Mouse (Mus musculus) midbrain, postnatal 0 days (tissue): Measurements from ENCODE around the gene Mrps36. TPM values are rescaled to one million over a fixed set of nuclear protein-coding genes. Genes with fewer than 3 reads are reported as not detected.

ENCODE experiments used
- ATAC-seq: fragments of 200-750 bp; cut with Nextera tagmentation; 2 replicates; pipeline ENCODE4 v1.8.0; 2017; ENCODE audit warnings: moderate number of reproducible peaks, mild to moderate bottlenecking, moderate TSS enrichment, moderate library complexity; ENCODE audit not compliant: low FRiP score
- DNase-seq: peaks from one replicate; pipeline ENCODE4 v3.0.0-alpha.2; 2015; ENCODE audit warnings: low spot score
- H3K27ac ChIP-seq: fragments of 300-500 bp; sonication (generic); 2 replicates; pipeline ENCODE4 v1.5.1; 2014; ENCODE audit warnings: low read depth, mild to moderate bottlenecking, low read length, mixed read lengths
- H3K27me3 ChIP-seq: fragments of 300-500 bp; sonication (generic); 2 replicates; pipeline ENCODE4 v1.6.1; 2014; ENCODE audit warnings: low read length, control low read depth, mixed read lengths; ENCODE audit not compliant: insufficient read depth
- H3K36me3 ChIP-seq: fragments of 300-500 bp; sonication (generic); 2 replicates; pipeline ENCODE4 v1.6.1; 2014; ENCODE audit warnings: low read length, control low read depth, mixed read lengths; ENCODE audit not compliant: insufficient read depth
- H3K4me1 ChIP-seq: fragments of 300-500 bp; sonication (generic); 2 replicates; pipeline ENCODE4 v1.6.1; 2014; ENCODE audit warnings: mild to moderate bottlenecking, control low read depth, antibody characterized with exemption, low read length, mixed read lengths; ENCODE audit not compliant: insufficient read depth
- H3K4me2 ChIP-seq: fragments of 300-500 bp; sonication (generic); 2 replicates; pipeline ENCODE4 v1.6.1; 2014; ENCODE audit warnings: low read depth, mild to moderate bottlenecking, low read length, mixed read lengths; ENCODE audit not compliant: poor library complexity, severe bottlenecking
- H3K4me3 ChIP-seq: fragments of 300-500 bp; sonication (generic); 2 replicates; pipeline ENCODE4 v1.5.1; 2014; ENCODE audit warnings: low read depth, mild to moderate bottlenecking, low read length, moderate library complexity
- H3K9ac ChIP-seq: fragments of 300-500 bp; sonication (generic); replicated peaks from 2 replicates; pipeline ENCODE4 v1.6.1; 2014; ENCODE audit warnings: mild to moderate bottlenecking, low read length, moderate library complexity, mixed read lengths; ENCODE audit not compliant: poor library complexity, severe bottlenecking
- H3K9me3 ChIP-seq: fragments of 300-500 bp; sonication (generic); 2 replicates; pipeline ENCODE4 v1.6.1; 2016; ENCODE audit warnings: low read length, control low read depth
- CTCF ChIP-seq: IDR thresholded peaks from 2 replicates; pipeline ENCODE4 v1.5.1; 2016; ENCODE audit warnings: antibody characterized with exemption, mild to moderate bottlenecking
- WGBS: fragments of 180-500 bp; shearing (Covaris S2); extraction: QIAGEN DNeasy Blood & Tissue Kit; methylation state at CpG from one replicate; pipeline ENCODE4 v1.1.7; 2014; 5-methylcytosine and 5-hydroxymethylcytosine counted together
- polyA plus RNA-seq: library from polyadenylated mRNA; unstranded; fragments of >200 nt; fragmentation: Nextera tagmentation; extraction: Ambion mirVana; gene quantifications from 2 replicates; pipeline ENCODE4 v1.2.1, GENCODE M21; 2015
- total RNA-seq: library from RNA; depleted of rRNA; stranded (reverse); fragments of >200 nt; gene quantifications from 2 replicates; pipeline ENCODE4 v1.2.3, GENCODE M21; 2014

Mrps36 gene
- total and polyA plus RNA-seq, 2 experiments from 2014 or later, result 25.9 to 163 TPM

GRCm38 (mm10) chr13:100755329-100755728 is 10.9 kb upstream of the Mrps36 start:
- WGBS, result 95% methylated on average over 2 of the region's 2 CpGs

GRCm38 (mm10) chr13:100754186-100754585 is 9.7 kb upstream of the Mrps36 start:
- Histone ChIP-seq H3K27me3 (no peaks in the 10 kb centered on the region), H3K9ac (no peak overlapping the region), H3K9me3 (no peaks in the 10 kb centered on the region), H3K27ac (no peak overlapping the region), H3K4me2 (no peak overlapping the region), H3K4me1 (no peaks in the 10 kb centered on the region), H3K36me3 (no peaks in the 10 kb centered on the region), H3K4me3 (no peak overlapping the region)
- no peak for TF ChIP-seq CTCF
- no peak for ATAC-seq
- DNase-seq, result no peak
- WGBS, result 66% methylated on average over 4 of the region's 4 CpGs

More at GRCm38 (mm10) chr13:100755329-100755728, 10.9 kb upstream of the Mrps36 start:
- Histone ChIP-seq H3K27ac (no peak overlapping the region), H3K27me3 (no peaks in the 10 kb centered on the region), H3K4me2 (no peak overlapping the region), H3K36me3 (no peaks in the 10 kb centered on the region), H3K4me3 (no peak overlapping the region), H3K4me1 (no peaks in the 10 kb centered on the region), H3K9ac (no peak overlapping the region), H3K9me3 (no peaks in the 10 kb centered on the region)
- DNase-seq (no peak), ATAC-seq (no peak)
- no peak for TF ChIP-seq CTCF

GRCm38 (mm10) chr13:100753011-100753410 is 8.6 kb upstream of the Mrps36 start:
- ATAC-seq (no peak), DNase-seq (no peak)
- Histone ChIP-seq H3K4me2 (no peak overlapping the region), H3K9ac (no peak overlapping the region), H3K9me3 (no peaks in the 10 kb centered on the region), H3K4me3 (no peak overlapping the region), H3K4me1 (no peaks in the 10 kb centered on the region), H3K36me3 (no peaks in the 10 kb centered on the region), H3K27ac (no peak overlapping the region), H3K27me3 (no peaks in the 10 kb centered on the region)
- no peak for TF ChIP-seq CTCF
- 86% methylated on average over 6 of the region's 6 CpGs for WGBS

- H3K4me2 ChIP-seq, result no peak overlapping the region
- no peaks in the 10 kb centered on the region for H3K36me3 ChIP-seq
- H3K4me1 ChIP-seq, result no peaks in the 10 kb centered on the region
- WGBS, result 91% methylated on average over 8 of the region's 8 CpGs
- no peak overlapping the region for H3K27ac ChIP-seq
- no peak overlapping the region for H3K4me3 ChIP-seq
- DNase-seq (no peak), ATAC-seq (no peak)
- H3K27me3 ChIP-seq, result no peaks in the 10 kb centered on the region
- no peak for TF ChIP-seq CTCF
- no peaks in the 10 kb centered on the region for H3K9me3 ChIP-seq
- no peak overlapping the region for H3K9ac ChIP-seq
Measured at GRCm38 (mm10) chr13:100752529-100752928, 8.1 kb upstream of the Mrps36 start.

GRCm38 (mm10) chr13:100751402-100751801 is 6.9 kb upstream of the Mrps36 start:
- DNase-seq (no peak), ATAC-seq (no peak)
- Histone ChIP-seq H3K36me3 (no peaks in the 10 kb centered on the region), H3K9me3 (no peaks in the 10 kb centered on the region), H3K4me3 (no peak overlapping the region), H3K4me1 (no peaks in the 10 kb centered on the region), H3K27ac (no peak overlapping the region), H3K9ac (no peak overlapping the region), H3K27me3 (no peaks in the 10 kb centered on the region), H3K4me2 (no peak overlapping the region)
- TF ChIP-seq CTCF, result no peak
- 80% methylated on average over 3 of the region's 3 CpGs for WGBS

- Histone ChIP-seq H3K27me3 (no peaks in the 10 kb centered on the region), H3K9me3 (no peaks in the 10 kb centered on the region), H3K27ac (no peak overlapping the region), H3K4me1 (no peaks in the 10 kb centered on the region), H3K4me2 (no peak overlapping the region), H3K36me3 (no peaks in the 10 kb centered on the region), H3K9ac (no peak overlapping the region), H3K4me3 (no peak overlapping the region)
- ATAC-seq (no peak), DNase-seq (no peak)
- 87% methylated on average over 5 of the region's 5 CpGs for WGBS
- no peak for TF ChIP-seq CTCF
Measured at GRCm38 (mm10) chr13:100750799-100751198, 6.3 kb upstream of the Mrps36 start.
